Mouse (Mus musculus): ENCODE measurements at regions not wholly inside any gene's neighbourhood (a gene's known extent, or its start where the extent isn't known, plus 50 kb on each side); places are given as distances from the start of the nearest gene placed in this dataset.

DNA sequence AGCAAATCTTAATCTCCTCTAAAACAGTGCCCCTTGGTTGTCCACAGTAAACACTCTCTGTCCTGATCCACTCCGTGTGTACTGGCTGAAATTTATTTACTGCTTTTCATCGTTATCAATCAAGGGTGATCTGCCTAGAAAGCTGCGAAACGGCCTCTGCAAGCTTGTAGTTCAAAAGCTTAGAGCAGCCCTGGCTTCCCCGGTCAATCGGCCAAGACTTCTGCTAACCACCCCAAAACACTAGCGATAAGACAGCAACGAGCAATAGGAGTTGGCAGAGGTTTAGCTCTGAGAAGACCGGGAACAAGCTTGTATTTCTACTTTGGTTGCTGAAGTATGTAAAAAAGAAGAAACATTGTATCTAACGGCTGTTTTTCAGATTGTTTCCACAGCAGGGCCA lies 201.8 kb downstream of the Sptssa start:
- no peak for DNase-seq (ENCODE audit: low read depth, low spot score)

DNA sequence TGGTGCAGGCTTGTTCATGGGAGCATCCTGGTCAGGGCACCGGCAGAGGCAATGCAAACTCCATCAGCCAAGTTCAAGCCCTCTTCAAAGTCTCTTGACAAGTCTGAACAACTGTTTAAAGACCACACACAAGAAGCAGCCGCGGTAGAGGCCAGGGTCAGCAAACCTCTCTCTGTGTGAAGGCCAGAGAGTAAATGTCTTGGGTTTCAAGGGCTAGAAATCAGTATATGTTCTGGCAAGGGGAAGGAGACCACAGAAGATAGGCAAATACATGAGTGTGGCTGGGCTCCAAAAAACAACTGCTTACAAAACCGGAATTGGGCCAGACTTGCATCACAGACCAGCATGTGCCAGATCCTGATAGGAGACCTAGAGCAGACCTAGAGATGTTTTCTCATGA lies 203.0 kb downstream of the Sptssa start:
- no peak for DNase-seq (ENCODE audit: low read depth, low spot score)

DNA sequence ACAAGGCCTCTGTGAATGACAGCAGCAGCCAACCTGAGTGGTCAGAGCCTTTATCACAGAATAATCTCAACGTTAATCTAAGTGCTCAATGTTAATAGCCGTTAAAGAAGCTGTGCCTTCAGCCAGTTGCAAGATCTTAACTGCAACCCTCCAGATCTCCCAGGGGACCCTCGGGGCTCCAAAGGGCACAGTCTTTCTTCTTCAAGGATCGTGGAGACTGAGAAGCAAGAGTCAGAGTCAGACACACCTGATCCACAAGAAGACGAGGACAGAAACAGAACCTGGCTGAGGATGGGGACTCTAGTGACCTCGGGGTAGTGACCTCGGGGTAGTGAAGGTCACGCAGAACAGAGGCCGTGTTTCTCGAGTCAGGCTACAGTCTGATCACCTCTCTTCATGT lies 206.0 kb downstream of the Sptssa start:
- no peak for DNase-seq (ENCODE audit: low read depth, low spot score)

DNA sequence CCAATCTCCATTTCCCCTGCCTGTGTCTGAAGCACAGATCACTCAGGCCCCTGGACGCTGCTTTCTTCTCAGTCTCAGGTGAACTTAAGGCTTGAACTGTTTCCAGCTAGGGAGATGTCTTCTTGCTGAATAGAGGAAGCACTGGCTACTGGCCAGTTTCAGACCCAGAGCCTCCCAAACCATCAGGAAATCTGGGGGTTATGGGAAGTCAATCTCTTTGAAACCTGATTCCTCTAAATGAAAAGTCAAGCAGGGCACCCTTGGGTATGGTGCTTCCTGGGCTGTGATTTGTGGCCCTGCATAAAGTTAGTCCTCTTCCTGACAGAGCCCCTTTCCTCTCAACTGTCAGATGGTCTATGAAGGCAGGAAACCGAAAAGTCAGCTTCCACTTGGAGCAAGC lies 208.2 kb downstream of the Sptssa start:
- no peak for DNase-seq (ENCODE audit: low read depth, low spot score)

DNA sequence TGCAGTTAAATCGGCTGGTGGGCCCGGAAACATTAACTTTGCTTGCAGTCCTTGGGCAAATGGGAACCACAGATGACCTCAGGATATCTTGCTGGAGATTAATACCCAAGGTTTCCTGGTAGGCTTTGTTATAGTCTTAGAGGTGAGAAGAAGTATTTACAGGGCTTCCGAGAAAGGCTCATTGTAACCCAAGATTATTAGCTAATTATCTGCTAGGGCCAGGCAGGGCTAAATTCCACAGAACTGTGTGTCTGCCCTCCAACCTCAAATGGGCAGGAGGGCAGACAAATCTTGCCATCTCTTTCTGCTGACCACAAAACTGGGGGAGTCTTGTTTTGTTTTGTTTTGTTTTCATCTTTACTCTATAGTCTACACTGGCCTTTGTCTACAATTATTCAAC lies 209.0 kb downstream of the Sptssa start:
- no peak for DNase-seq (ENCODE audit: low read depth, low spot score)

DNA sequence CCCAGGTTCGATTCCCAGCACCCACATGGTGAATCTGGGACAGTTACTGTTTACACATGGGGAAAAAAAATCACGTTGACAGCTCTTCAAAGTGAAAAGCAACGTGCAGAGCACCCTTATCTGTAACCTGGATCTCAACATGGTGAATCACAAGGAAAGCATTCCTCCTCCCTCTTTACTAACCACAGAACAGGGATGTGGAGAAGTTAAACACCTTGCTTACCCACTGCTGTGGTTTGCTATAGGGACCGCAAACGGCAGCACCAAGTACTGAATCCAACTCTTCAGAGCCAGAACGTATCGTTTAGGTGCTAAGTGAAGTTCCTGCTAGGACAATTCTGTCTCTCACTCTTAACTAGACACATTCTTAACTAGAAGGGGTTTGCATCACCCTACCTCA lies 210.0 kb downstream of the Sptssa start:
- no peak for DNase-seq (ENCODE audit: low read depth, low spot score)

DNA sequence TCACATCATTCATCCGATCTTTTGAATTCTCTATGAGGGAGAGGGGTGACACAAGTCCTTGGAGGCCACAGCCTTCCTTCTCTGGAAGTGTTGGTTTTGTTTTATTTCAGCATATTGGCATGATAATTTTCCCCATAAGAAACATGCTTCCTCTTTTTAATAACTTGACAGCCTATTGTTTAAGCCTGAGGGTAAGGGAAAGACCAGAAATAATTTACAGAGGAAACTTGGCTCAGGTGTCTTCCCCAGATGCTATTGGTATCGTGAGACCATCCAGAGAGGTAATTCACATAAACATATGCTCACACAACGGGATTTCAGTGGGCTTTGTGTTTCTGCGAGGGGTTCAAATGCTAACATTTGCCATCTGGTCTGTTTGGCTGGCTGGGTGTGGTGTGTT lies 212.0 kb downstream of the Sptssa start:
- peak; percentile 45 for DNase-seq (ENCODE audit: low read depth, low spot score)

DNA sequence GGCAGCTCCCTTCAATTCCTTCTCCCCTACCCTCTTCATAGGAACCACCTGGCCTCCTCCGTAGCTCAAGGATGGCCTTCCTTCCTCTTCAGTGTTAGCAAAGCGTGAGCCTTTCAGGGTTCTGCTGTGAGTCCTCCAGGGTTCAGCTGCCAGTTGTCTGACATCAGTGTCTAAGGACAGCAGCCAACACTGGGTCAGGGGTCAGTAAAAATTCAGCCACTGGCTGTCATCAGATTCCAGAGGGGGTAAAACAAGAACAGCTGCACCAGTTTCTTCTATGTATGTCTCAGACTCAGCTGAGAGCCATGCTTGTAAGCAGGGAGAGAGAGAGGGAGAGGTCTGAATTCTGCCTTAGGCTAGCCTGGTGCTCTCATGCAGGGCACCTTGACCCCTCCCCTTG lies 213.1 kb downstream of the Sptssa start:
- no peak for DNase-seq (ENCODE audit: low read depth, low spot score)

DNA sequence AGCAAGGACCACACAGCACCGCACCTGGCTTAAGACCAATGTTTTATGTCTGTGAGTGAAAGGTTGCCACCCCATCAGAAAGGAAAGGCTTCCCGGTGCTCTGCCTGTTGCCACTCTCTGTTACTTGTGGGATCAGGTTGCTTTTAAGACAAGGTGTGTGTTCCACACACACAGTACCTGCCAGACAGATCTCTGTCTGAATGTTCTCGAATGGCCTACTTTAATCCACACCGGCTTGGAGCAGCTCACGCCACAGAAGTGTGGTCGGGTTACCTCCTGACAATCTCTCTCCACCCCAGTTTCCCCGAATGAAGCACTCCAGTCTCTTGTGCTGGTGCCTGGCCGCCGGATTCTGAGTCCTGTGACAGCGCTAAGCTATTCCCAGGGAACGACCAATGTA lies 214.0 kb downstream of the Sptssa start:
- DNase-seq (ENCODE audit: low read depth, low spot score), result no peak

DNA sequence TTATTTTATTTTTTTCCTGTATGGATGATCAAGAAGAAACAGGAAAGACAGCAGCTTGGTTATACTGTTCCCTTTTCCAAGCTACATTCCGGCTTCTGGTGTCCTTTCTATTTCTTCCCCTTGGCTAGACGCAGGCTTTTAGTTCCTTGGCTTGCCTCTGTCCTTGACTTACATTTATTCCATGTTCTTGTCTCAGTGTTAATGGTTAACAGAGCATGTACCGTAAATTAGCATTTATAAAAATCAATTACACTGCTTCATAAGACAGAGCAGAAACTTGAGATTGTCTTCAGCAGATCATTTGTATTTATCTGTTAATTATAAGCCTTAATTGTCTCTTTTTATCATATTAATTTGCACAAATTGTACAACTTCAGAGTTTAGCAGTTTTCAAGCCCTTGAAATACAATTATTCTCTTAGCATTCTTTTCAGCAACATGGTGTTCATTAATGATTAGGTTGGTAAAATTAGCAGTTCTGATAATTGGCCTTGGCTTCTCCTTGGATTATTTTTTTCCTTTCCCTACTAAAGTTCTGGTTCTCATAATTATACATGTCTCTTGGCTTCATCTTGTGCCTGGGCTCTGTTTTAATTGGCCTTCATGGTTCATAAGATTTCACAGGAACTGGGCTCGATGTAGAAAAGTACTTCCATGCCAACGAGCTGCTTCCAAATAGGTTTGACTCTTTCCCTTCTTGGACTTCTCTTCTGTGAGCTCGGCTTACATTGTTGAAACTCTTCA lies 215.4 kb downstream of the Sptssa start:
- DNase-seq (ENCODE audit: low read depth, low spot score), result no peak

DNA sequence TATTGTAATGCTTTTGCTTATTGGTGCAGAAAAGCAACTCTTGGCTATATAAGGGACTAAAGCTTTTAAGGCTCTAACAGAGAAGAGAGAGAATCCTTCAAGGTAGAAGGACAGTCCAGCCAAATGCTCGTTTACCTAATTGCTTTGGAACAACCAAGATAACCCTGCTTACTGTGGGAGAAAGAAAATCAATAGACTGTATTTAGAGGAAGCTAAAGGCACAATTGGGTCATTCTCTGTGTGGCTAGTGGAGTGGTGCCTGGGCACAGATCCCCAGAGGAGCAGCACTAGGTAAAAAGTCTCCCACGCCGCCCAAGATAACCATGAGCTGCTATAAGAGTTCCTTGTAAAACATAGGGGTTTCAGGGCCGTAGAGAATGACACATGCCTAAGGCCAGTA lies 217.6 kb downstream of the Sptssa start:
- DNase-seq (ENCODE audit: low read depth, low spot score), result no peak

DNA sequence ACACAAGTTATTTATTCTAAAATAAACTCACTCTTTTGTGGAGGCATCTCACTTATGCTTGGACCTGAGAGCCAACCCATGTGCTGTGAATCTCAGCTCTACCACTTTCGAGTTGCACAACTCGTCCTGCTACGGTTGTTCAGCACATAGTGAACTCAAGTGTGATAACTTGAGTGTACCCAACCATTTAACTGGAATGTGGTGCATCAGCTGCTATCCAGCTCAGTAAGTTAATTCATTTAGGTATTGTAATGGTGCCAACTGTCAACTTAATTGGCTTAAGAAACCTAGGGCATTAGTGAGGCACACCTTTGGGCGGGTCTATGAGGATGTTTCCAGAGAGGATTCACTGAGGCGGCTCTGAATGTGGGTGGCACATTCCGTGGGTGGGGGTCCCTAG lies 221.6 kb upstream of the Egln3 start:
- no peak for DNase-seq (ENCODE audit: low read depth, low spot score)

DNA sequence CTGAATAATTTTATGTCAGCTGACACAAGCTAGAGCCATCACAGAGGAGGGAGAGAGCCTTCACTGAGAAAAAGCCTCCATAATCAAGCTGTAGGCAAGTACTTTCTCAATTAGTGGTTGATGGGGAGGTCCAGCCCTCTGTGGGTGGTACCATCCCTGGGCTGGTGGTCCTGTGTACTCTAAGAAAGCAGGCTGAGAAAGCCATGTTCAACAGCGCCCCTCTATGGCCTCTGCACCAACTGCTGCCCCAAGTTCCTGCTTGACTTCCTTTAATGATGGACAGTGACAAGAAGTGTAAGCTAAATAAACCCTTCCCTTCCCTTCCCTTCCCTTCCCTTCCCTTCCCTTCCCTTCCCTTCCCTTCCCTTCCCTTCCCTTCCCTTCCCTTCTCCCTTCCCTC lies 211.2 kb upstream of the Egln3 start:
- DNase-seq (ENCODE audit: low read depth, low spot score), result peak; percentile 65

DNA sequence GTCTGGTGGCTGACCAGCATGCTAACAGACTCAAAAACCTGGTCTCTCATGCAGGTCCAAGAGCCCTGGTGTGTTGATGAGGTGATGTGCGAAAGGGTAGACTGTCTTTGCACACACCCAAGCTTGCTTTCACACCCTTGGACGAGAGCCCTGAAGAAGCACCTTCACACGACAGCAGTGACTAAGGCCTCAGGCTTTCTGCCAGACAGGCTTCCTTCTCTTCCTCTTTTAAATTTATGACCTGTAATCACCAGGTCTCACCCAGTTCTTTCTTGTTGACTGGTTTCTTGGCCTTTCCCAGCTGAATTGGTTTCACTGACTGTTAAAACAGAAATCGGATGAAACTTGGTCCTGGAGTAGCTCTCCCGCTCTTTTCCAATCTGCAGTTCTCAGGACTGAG lies 210.5 kb upstream of the Egln3 start:
- DNase-seq (ENCODE audit: low read depth, low spot score), result peak; percentile 63

DNA sequence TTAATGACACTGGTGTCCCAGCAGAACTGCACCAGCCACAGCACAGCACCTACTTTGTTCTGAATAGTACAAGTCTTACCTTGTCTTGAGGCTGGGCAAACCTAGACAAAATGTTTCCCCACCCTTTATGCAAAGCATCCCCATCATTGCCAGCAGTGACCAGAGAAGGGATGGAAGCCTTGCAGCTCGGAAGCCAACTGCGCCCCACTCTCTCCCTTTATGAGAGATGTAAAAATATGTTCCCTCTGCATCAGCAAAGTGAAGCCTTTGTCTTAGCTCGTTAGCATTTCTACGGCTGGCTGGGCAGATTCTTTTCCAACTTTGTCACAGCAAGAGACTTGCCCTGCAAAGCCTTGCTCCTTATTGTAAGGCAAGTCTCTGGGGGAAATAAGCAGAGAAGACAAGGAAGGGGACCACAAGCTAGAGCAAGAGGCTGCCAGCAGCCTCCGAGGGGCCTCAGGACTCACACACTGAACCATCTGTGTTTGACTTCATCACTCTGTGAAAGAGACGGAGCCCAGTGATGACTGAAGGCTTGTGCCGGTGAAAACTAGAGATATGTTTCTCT lies 206.5 kb upstream of the Egln3 start:
- DNase-seq (ENCODE audit: low read depth, low spot score), result peak; percentile 40

DNA sequence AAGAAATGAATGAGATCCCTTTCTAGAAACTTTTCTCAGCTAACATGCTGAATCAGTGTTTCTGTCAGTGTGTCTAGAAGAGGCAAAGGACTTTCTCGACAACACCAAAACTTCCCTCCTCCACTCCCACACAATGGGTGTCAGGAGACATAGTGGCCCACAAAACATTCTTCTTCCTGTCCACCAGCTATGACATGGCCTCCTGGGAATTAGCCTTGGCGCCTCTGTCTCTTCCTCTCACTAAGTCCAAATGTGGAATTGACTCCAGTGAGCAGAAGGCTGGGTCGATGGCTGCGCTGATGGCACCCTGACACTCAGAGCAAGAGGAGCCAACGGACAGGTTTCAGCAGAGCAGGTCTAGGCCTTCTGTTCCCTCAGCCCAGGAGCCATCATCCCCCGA lies 205.2 kb upstream of the Egln3 start:
- no peak for DNase-seq (ENCODE audit: low read depth, low spot score)

DNA sequence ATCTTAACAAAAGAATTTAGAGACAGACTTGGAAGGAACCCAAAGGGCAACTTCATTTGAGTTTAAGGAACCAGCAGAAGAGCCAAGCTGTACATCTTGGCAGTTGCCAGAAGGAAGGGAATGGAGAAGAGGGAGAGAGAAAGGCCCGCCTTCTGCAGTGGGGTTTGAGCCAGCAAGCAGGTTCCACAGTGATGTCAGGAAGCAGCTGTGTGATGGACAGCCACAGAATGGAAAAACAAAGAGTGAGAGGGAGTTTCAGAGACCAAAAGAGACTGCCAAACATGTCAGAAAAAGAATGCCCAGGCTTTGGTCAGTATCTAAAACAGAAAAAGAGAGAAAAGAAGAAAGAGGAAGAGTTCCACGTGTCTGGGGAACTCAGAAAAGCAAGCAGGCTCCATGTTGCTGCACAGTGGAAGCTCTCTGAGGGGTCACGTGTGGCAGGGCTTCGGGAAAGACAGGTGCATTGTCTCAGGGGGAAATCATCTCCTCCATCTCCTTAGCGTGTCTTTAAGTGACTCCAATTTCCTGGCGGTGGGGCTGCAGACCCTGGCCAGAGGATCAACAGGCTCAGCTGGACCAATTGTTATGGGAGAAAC lies 203.7 kb upstream of the Egln3 start:
- DNase-seq (ENCODE audit: low read depth, low spot score), result peak; percentile 49

DNA sequence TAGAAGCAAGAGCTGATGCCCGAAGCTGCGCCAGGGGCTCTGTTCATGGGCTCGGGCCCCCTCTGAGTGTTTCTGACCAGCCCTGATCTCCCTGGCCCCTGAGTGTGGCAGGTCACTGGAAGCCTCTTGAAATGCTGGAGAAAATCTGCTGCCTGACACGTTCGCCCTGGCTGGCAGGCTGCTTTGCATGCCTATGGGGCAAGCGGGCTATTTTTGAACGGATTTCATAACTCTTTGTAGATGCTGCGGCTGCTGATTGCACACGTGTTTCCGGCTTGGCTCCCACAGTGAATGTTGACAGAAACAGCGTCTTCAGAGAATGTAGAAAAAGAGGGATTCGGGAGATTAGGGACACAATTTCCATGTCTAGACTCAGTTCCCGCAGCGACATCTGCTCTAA lies 201.4 kb upstream of the Egln3 start:
- peak; percentile 94 for DNase-seq (ENCODE audit: low read depth, low spot score)

DNA sequence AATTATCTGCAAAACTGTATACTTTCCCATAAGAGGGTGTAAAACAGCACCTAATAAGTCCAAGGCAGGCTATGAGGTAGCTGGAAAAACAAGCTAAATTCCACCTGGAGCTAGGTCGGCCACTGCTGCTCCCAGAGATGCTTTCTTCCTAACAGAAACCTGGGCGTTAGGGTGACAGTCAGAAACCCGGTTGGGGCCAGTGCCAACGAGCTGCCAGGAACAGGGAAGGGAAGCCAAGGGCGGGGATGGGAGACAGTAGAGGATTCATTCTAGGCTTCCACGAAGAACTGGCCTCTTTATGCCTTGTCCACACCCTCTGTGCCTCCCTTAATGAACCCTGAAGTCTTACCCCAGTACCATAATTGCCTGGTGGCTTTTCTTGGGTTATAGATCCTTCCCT lies 198.9 kb upstream of the Egln3 start:
- DNase-seq (ENCODE audit: low read depth, low spot score), result no peak

DNA sequence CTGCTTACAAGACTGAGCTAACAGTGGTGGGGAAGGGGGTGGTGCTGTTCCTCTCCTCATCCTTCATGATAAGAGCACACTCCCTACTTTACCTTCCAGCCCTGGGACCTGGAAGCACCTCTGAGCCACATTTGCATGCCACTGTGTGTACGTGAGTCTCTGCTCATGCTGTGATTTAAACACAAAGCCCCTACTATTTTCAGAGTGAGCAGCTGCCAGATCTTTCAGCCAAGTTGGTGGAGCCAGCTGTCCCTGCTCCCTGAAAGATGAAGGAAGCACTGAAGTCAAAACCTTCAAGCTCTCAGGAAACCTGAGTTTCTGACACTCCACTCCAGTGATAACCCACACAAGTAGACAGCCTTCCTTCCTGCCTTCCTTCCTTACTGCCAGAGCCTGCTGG lies 198.0 kb upstream of the Egln3 start:
- DNase-seq (ENCODE audit: low read depth, low spot score), result peak; percentile 69

DNA sequence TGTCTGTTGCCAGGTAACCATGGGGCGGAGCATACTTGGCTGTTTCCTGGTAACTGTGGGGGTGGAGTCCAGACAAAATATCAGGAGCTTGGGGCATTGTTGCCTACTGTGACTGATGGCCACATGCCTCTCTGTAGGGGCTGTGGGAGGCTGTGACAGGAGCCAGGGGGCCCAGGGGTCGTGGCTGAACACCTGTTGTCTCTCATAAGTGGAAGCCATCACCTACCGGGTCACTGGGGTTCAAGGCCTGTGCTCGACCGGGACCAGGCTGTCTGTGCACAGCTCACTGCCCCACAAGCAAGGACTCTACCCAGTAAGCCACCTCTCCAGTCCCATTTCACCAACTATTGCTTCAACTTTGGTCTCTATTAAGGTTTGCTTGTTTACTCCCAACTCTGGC lies 196.4 kb upstream of the Egln3 start:
- no peak for DNase-seq (ENCODE audit: low read depth, low spot score)

DNA sequence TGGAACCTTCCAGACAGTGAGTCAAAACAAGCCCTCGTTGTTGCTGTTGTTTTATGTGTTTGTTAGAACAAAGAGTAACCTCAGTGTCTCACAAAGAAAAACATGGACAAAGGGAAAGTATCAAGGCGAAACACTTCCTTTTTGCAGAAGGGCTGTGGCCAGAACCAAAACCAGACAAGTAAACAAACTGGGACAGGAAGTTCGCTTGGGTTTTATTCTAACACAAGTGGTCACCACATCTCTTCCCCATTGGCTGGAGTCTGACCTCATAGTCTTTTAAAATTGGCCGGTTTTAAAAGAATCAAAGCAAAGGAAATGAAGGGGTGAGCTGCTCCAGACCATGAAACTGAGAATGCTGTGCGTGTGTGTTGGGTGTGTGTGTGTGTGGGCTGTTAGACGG lies 194.4 kb upstream of the Egln3 start:
- DNase-seq (ENCODE audit: low read depth, low spot score), result peak; percentile 70

DNA sequence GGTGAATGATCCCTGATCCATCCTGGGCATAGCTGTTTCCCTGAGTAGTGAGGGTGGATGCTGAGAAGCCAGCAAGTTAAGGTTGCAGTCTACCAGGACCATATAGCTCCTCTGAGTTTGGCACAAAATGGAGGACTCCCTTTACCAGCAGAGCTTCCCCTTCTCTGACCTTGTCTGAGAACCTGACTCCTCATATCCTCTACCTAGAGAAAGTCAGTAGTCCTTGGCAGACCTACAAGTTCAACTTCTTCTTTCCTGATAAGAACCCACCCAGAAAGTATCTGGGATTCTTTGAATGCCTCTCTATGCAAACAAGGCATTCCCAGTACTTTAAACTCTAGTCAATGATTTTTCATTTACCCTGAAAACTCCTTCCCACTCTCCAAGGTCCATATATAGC lies 193.3 kb upstream of the Egln3 start:
- peak; percentile 34 for DNase-seq (ENCODE audit: low read depth, low spot score)
